Mouse (Mus musculus) megakaryocyte, embryonic 14.5 days (primary cell): ENCODE data around the gene A930004D18Rik.

ENCODE experiments used
- FLI1 ChIP-seq: IDR thresholded peaks from 2 replicates; pipeline ENCODE4 v1.6.1; 2012; ENCODE audit warnings: low read length, inconsistent platforms, mixed read lengths
- GATA1 ChIP-seq: IDR thresholded peaks from 3 replicates; pipeline ENCODE4 v1.6.1; 2012; ENCODE audit warnings: mixed read lengths, low read length, inconsistent platforms, borderline replicate concordance

GRCm38 (mm10) chr2:18064356-18064858, 26.9 kb upstream of the A930004D18Rik start:
- no peak for TF ChIP-seq GATA1
- no peak for TF ChIP-seq FLI1
